Mouse (Mus musculus): ENCODE data around the gene Chst2. TPM values are rescaled to one million over a fixed set of nuclear protein-coding genes. Genes with fewer than 3 reads are reported as not detected.

Chst2 gene
- polyA plus RNA-seq, 2 experiments, result 0.21 to 0.36 TPM

GRCm38 (mm10) chr9:95392011-95392410 is 14.5 kb downstream of the Chst2 start:
- Histone ChIP-seq H3K27ac (no peak overlapping the region), H3K4me3 (ENCODE audit: insufficient read depth in 1 of 2, low read depth in 2 of 2, low read length in 2 of 2) (no peak overlapping the region), H3K27me3 (ENCODE audit: control insufficient read depth, insufficient read depth, low read length) (no peaks in the 10 kb centered on the region), H3K4me2 (ENCODE audit: low read depth) (no peak overlapping the region), H3K4me1 (replicated peaks; ENCODE audit: control insufficient read depth in 2 of 2, insufficient read depth in 2 of 2, low read length in 1 of 2) (no peaks in the 10 kb centered on the region), H3K36me3 (replicated peaks; ENCODE audit: control insufficient read depth, insufficient read depth, low read depth) (no peaks in the 10 kb centered on the region), H3K9me3 (ENCODE audit: control insufficient read depth, low read length) (no peaks in the 10 kb centered on the region), H3K9ac (replicated peaks) (no peak overlapping the region)
- DNase-seq (ENCODE audit: low read depth in 3 of 3, low spot score in 3 of 3) (no peak), ATAC-seq (ENCODE audit: insufficient read depth) (no peak)
- WGBS (ENCODE audit: insufficient replicate concordance), result 38% methylated on average over 1 of the region's 1 CpGs
- no peak for TF ChIP-seq CTCF (IDR thresholded peaks at IDR 0.05; ENCODE audit: low read depth)
- TF ChIP-seq EP300 (IDR thresholded peaks at IDR 0.05; ENCODE audit: low read depth), result no peak

- Histone ChIP-seq H3K27ac (no peak overlapping the region), H3K4me1 (replicated peaks; ENCODE audit: control insufficient read depth in 2 of 2, insufficient read depth in 2 of 2, low read length in 1 of 2) (no peaks in the 10 kb centered on the region), H3K36me3 (replicated peaks; ENCODE audit: control insufficient read depth, insufficient read depth, low read depth) (no peaks in the 10 kb centered on the region), H3K9ac (replicated peaks) (no peak overlapping the region), H3K4me3 (ENCODE audit: insufficient read depth in 1 of 2, low read depth in 2 of 2, low read length in 2 of 2) (no peak overlapping the region), H3K9me3 (ENCODE audit: control insufficient read depth, low read length) (no peaks in the 10 kb centered on the region), H3K4me2 (ENCODE audit: low read depth) (no peak overlapping the region), H3K27me3 (ENCODE audit: control insufficient read depth, insufficient read depth, low read length) (no peaks in the 10 kb centered on the region)
- no peak for ATAC-seq (ENCODE audit: insufficient read depth)
- no peak for TF ChIP-seq EP300 (IDR thresholded peaks at IDR 0.05; ENCODE audit: low read depth)
- TF ChIP-seq CTCF (IDR thresholded peaks at IDR 0.05; ENCODE audit: low read depth), result no peak
- WGBS (ENCODE audit: insufficient replicate concordance), result 72% methylated on average over 3 of the region's 3 CpGs
- no peak for DNase-seq (ENCODE audit: low read depth in 3 of 3, low spot score in 3 of 3)
Observed at GRCm38 (mm10) chr9:95389956-95390355, 16.6 kb downstream of the Chst2 start.

GRCm38 (mm10) chr9:95387881-95388380 is 18.6 kb downstream of the Chst2 start:
- 71% methylated on average over 8 of the region's 8 CpGs for WGBS (ENCODE audit: insufficient replicate concordance)
- ATAC-seq (ENCODE audit: insufficient read depth), result no peak
- H3K4me1 ChIP-seq (replicated peaks; ENCODE audit: control insufficient read depth in 2 of 2, insufficient read depth in 2 of 2, low read length in 1 of 2), result no peaks in the 10 kb centered on the region

DNA sequence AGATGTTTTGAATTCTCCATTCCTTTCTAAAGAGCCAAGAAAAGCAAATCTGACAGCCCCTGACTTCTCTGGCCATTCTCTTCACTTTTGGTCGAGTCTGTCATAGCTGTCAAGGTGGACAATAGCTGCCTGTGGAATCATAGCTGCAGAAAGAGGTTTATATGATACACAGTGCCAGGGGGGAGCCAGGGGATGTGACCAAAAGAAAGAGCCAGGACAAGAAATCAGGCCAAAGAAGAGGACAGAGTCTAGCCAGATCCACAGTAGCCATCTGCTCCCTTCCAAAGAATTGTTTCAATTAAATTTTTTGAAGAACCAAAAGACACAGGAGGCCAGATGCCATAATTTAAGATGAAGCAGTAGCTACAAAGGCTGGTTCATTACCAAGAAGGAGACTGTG is 30.6 kb downstream of the Chst2 start:
- Histone ChIP-seq H3K4me2 (ENCODE audit: low read depth) (no peak overlapping the region), H3K4me3 (ENCODE audit: insufficient read depth in 1 of 2, low read depth in 2 of 2, low read length in 2 of 2) (no peak overlapping the region), H3K4me1 (replicated peaks; ENCODE audit: control insufficient read depth in 2 of 2, insufficient read depth in 2 of 2, low read length in 1 of 2) (no peaks in the 10 kb centered on the region), H3K27me3 (ENCODE audit: control insufficient read depth, insufficient read depth, low read length) (no peaks in the 10 kb centered on the region), H3K9me3 (ENCODE audit: control insufficient read depth, low read length) (no peaks in the 10 kb centered on the region), H3K9ac (replicated peaks) (no peak overlapping the region), H3K27ac (no peak overlapping the region), H3K36me3 (replicated peaks; ENCODE audit: control insufficient read depth, insufficient read depth, low read depth) (no peaks in the 10 kb centered on the region)
- no peak for TF ChIP-seq EP300 (IDR thresholded peaks at IDR 0.05; ENCODE audit: low read depth)
- no peak for TF ChIP-seq CTCF (IDR thresholded peaks at IDR 0.05; ENCODE audit: low read depth)
- DNase-seq (ENCODE audit: low read depth in 3 of 3, low spot score in 3 of 3) (no peak), ATAC-seq (ENCODE audit: insufficient read depth) (no peak)
- 33% methylated on average over 1 of the region's 1 CpGs for WGBS (ENCODE audit: insufficient replicate concordance)

More at GRCm38 (mm10) chr9:95387881-95388380, 18.6 kb downstream of the Chst2 start:
- Histone ChIP-seq H3K27ac (no peak overlapping the region), H3K36me3 (replicated peaks; ENCODE audit: control insufficient read depth, insufficient read depth, low read depth) (no peaks in the 10 kb centered on the region), H3K4me2 (ENCODE audit: low read depth) (no peak overlapping the region), H3K27me3 (ENCODE audit: control insufficient read depth, insufficient read depth, low read length) (no peaks in the 10 kb centered on the region), H3K9me3 (ENCODE audit: control insufficient read depth, low read length) (no peaks in the 10 kb centered on the region), H3K9ac (replicated peaks) (no peak overlapping the region), H3K4me3 (ENCODE audit: insufficient read depth in 1 of 2, low read depth in 2 of 2, low read length in 2 of 2) (no peak overlapping the region)
- no peak for DNase-seq (ENCODE audit: low read depth in 3 of 3, low spot score in 3 of 3)
- no peak for TF ChIP-seq EP300 (IDR thresholded peaks at IDR 0.05; ENCODE audit: low read depth)
- no peak for TF ChIP-seq CTCF (IDR thresholded peaks at IDR 0.05; ENCODE audit: low read depth)

GRCm38 (mm10) chr9:95375336-95375735 is 31.2 kb downstream of the Chst2 start:
- Histone ChIP-seq H3K9me3 (ENCODE audit: control insufficient read depth, low read length) (no peaks in the 10 kb centered on the region), H3K9ac (replicated peaks) (no peak overlapping the region), H3K27me3 (ENCODE audit: control insufficient read depth, insufficient read depth, low read length) (no peaks in the 10 kb centered on the region), H3K4me2 (ENCODE audit: low read depth) (no peak overlapping the region), H3K4me1 (replicated peaks; ENCODE audit: control insufficient read depth in 2 of 2, insufficient read depth in 2 of 2, low read length in 1 of 2) (no peaks in the 10 kb centered on the region), H3K27ac (no peak overlapping the region), H3K36me3 (replicated peaks; ENCODE audit: control insufficient read depth, insufficient read depth, low read depth) (no peaks in the 10 kb centered on the region), H3K4me3 (ENCODE audit: insufficient read depth in 1 of 2, low read depth in 2 of 2, low read length in 2 of 2) (no peak overlapping the region)
- WGBS (ENCODE audit: insufficient replicate concordance), result 58% methylated on average over 8 of the region's 8 CpGs
- no peak for ATAC-seq (ENCODE audit: insufficient read depth)
- no peak for TF ChIP-seq EP300 (IDR thresholded peaks at IDR 0.05; ENCODE audit: low read depth)
- TF ChIP-seq CTCF (IDR thresholded peaks at IDR 0.05; ENCODE audit: low read depth), result no peak
- no peak for DNase-seq (ENCODE audit: low read depth in 3 of 3, low spot score in 3 of 3)

All from liver, embryonic 14.5 days (tissue).